Mouse (Mus musculus) liver, embryonic 16.5 days (tissue): Measurements from ENCODE around the gene Hhex. TPM values are rescaled to one million over a fixed set of nuclear protein-coding genes. Genes with fewer than 3 reads are reported as not detected.
A peak's percentile ranks its signal among the peaks of the same experiment; 100 is the strongest.

Experiments used
- ATAC-seq: fragments of 200-750 bp; cut with Nextera tagmentation; 2 replicates; pipeline ENCODE4 v1.8.0; 2017; ENCODE audit warnings: low read depth, mild to moderate bottlenecking, moderate number of reproducible peaks, moderate library complexity
- H3K27ac ChIP-seq: fragments of 300-500 bp; sonication (generic); 2 replicates; pipeline ENCODE4 v1.5.1; 2014; ENCODE audit warnings: mild to moderate bottlenecking, low read length
- H3K27me3 ChIP-seq: fragments of 300-500 bp; sonication (generic); 2 replicates; pipeline ENCODE4 v1.6.1; 2014; ENCODE audit warnings: low read depth, low read length, mixed read lengths; ENCODE audit not compliant: control insufficient read depth, insufficient read depth
- H3K36me3 ChIP-seq: fragments of 300-500 bp; sonication (generic); 2 replicates; pipeline ENCODE4 v1.6.1; 2014; ENCODE audit warnings: mild to moderate bottlenecking; ENCODE audit not compliant: control insufficient read depth, insufficient read depth
- H3K4me1 ChIP-seq: fragments of 300-500 bp; sonication (generic); 2 replicates; pipeline ENCODE4 v1.6.1; 2014; ENCODE audit warnings: low read depth, low read length, mixed read lengths; ENCODE audit not compliant: control insufficient read depth
- H3K4me2 ChIP-seq: fragments of 300-500 bp; sonication (generic); 2 replicates; pipeline ENCODE4 v1.6.1; 2014; ENCODE audit warnings: low read depth, low read length, mixed read lengths
- H3K4me3 ChIP-seq: fragments of 300-500 bp; sonication (generic); 2 replicates; pipeline ENCODE4 v1.5.1; 2014; ENCODE audit warnings: low read depth, mild to moderate bottlenecking, low read length
- H3K9ac ChIP-seq: fragments of 300-500 bp; sonication (generic); 2 replicates; pipeline ENCODE4 v1.6.1; 2014; ENCODE audit warnings: low read depth, low read length
- H3K9me3 ChIP-seq: fragments of 300-500 bp; sonication (generic); replicated peaks from 2 replicates; pipeline ENCODE4 v1.6.1; 2016; ENCODE audit warnings: low read length; ENCODE audit not compliant: control insufficient read depth
- WGBS: fragments of 180-500 bp; shearing (Covaris S2); extraction: QIAGEN DNeasy Blood & Tissue Kit; methylation state at CpG from one replicate; pipeline ENCODE4 v1.1.7; 2014; ENCODE audit not compliant: insufficient replicate concordance; 5-methylcytosine and 5-hydroxymethylcytosine counted together
- polyA plus RNA-seq: library from polyadenylated mRNA; unstranded; fragments of >200 nt; fragmentation: Nextera tagmentation; extraction: Ambion mirVana; gene quantifications from 2 replicates; pipeline ENCODE4 v1.2.1, GENCODE M21; 2015

Hhex gene
- polyA plus RNA-seq, 1 experiment from 2014 or later: 34.2 TPM

GRCm38 (mm10) chr19:37488608-37489262, 54.1 kb downstream of the Hhex start:
- peaks cover 3% of the 10 kb centered on the region for H3K4me1 ChIP-seq
- ATAC-seq: 0 out of 2 replicates have a peak, but pooled peaks have one; percentile 27
- WGBS: 35% methylated on average over 7 of the region's 7 CpGs
- no peaks in the 10 kb centered on the region for H3K27me3 ChIP-seq
- H3K4me3 ChIP-seq: no peak overlapping the region
- no peaks in the 10 kb centered on the region for H3K9me3 ChIP-seq
- no peaks in the 10 kb centered on the region for H3K36me3 ChIP-seq
- no peak overlapping the region for H3K27ac ChIP-seq
- H3K4me2 ChIP-seq: no peak overlapping the region
- no peak overlapping the region for H3K9ac ChIP-seq

Other genes with a start within 250 kb of the Hhex start
- gene March5, start 227.3 kb upstream of the Hhex start, polyA plus RNA-seq: 143 and 145 TPM in 2 replicates
- gene Cpeb3, start 226.2 kb upstream of the Hhex start, polyA plus RNA-seq: 3.7 and 3.8 TPM in 2 replicates
- 21.3 and 24.7 TPM in 2 replicates for gene Ide, start 97.0 kb upstream of the Hhex start, polyA plus RNA-seq
- gene Kif11, start 58.4 kb upstream of the Hhex start, polyA plus RNA-seq: 50.1 and 54.8 TPM in 2 replicates
- 25.7 and 28.0 TPM in 2 replicates for gene Exoc6, start 115.6 kb downstream of the Hhex start, polyA plus RNA-seq